Mouse (Mus musculus): ENCODE measurements around the gene Vmn2r21. TPM values are rescaled to one million over a fixed set of nuclear protein-coding genes. Genes with fewer than 3 reads are reported as not detected.
"Not testable (repeated sequence)": the region's sequence is repeated elsewhere in the genome, so short reads cannot be mapped to it uniquely, and the experiment has no call there.

The Vmn2r21 gene
- total RNA-seq (2021), result not detected
- long read RNA-seq, experiment 1, result 0 reads
- long read RNA-seq, experiment 2, result 0 reads

- DNase-seq, result not testable (repeated sequence)
Observed at GRCm38 (mm10) chr6:123533306-123533705, at the start of gene Vmn2r21. Vmn2r21 (minus strand) TSS chr6:123533406.

GRCm38 (mm10) chr6:123574698-123575097 is 41.5 kb upstream of the Vmn2r21 start:
- not testable (repeated sequence) for DNase-seq

GRCm38 (mm10) chr6:123539755-123540154 is 6.5 kb upstream of the Vmn2r21 start:
- not testable (repeated sequence) for DNase-seq

- not testable (repeated sequence) for DNase-seq
Observed at GRCm38 (mm10) chr6:123522263-123523011, 10.8 kb downstream of the Vmn2r21 start.

- not testable (repeated sequence) for DNase-seq
Observed at GRCm38 (mm10) chr6:123473045-123473444, 60.2 kb downstream of the Vmn2r21 start.

- DNase-seq, result not testable (repeated sequence)
Observed at GRCm38 (mm10) chr6:123472458-123472987, 60.7 kb downstream of the Vmn2r21 start.

GRCm38 (mm10) chr6:123468651-123469050 is 64.6 kb downstream of the Vmn2r21 start:
- not testable (repeated sequence) for DNase-seq

Other genes starting within 250 kb of the Vmn2r21 start
- under 1 TPM in 1 of 2 experiments, not detected in 1; 0.16 TPM for gene Clec4e, start 243.5 kb downstream of the Vmn2r21 start, total RNA-seq (2021)
- not detected for gene Vmn2r19, start 225.1 kb downstream of the Vmn2r21 start, total RNA-seq (2021)
- not detected for gene Vmn2r20, start 115.3 kb downstream of the Vmn2r21 start, total RNA-seq (2021)
- not detected for gene Vmn2r22, start 117.3 kb upstream of the Vmn2r21 start, total RNA-seq (2021)
- not detected for gene Vmn2r23, start 169.3 kb upstream of the Vmn2r21 start, total RNA-seq (2021)
- not detected for gene Vmn2r24, start 245.5 kb upstream of the Vmn2r21 start, total RNA-seq (2021)